Comparison of ENCODE assay signal across 13 mouse cellular contexts in the genomic region with DNA sequence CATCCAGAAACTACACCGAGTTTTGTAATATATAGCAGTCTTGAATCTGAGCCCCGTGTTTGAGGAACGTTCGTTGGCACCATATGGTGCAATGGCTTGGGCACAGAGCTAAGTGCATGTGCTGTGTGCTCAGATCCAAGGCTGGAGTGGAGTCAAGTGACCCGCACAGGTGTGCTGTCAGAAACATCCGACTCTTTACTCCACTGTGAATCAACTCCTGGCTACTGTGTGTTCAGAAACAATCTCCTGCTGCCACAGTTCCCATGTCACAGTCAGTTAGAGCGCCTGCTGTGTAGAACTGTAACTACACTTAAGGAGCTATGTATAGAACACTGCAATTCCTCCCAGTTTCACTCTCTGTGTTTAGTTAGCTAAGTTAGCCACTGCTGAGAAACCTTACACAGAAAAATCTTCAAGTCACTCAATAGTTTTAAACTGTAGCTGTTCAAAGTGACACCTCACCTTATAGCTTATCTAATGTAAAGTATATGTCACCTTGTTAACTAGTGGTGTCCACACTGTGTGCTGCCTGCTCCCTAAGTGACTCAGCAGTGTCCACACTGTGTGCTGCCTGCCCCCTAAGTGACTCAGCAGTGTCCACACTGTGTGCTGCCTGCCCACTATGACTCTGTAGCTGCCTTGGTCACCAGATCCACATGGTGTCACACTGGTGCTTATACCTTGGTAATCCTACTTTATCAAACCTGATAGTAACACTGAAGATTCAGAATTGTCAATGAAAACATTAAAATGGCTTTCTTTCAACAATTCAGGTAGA. TPM values are rescaled to one million over a fixed set of nuclear protein-coding genes. Genes with fewer than 3 reads are reported as not detected.
A peak's percentile ranks its signal among the peaks of the same experiment; 100 is the strongest.
DNase-seq lines count a peak whose midpoint lies in the region; ATAC-seq and TF ChIP-seq lines count a peak whose summit lies in the region.
"Had no signal": no experiment of that assay in that cellular context is flagged by ENCODE, and none has a peak within 500 bp of the region (broad histone marks: within the 10 kb centered on the region; RNA-seq: fewer than 3 reads in every experiment).

No protein-coding gene starts in this region.

- 74% methylated on average over 7 of the region's 7 CpGs for WGBS in embryonic facial prominence, embryonic 14.5 days
- WGBS in embryonic facial prominence, embryonic 10.5 days = 89% methylated on average over 7 of the region's 7 CpGs
- 29% methylated on average over 7 of the region's 7 CpGs for WGBS in liver, adult 2 months
- 80% methylated on average over 7 of the region's 7 CpGs for WGBS in stomach, embryonic 14.5 days

- H3K27ac ChIP-seq in embryonic facial prominence, embryonic 14.5 days (replicated peaks; ENCODE audit: low read depth, low read length) = no peak overlapping the region
- no peak overlapping the region for H3K27ac ChIP-seq in embryonic facial prominence, embryonic 10.5 days (replicated peaks)
- H3K27ac ChIP-seq in liver, adult 2 months (replicated peaks; ENCODE audit: insufficient read depth, low read depth, low read length) = no peak overlapping the region
- no peak overlapping the region for H3K27ac ChIP-seq in stomach, embryonic 14.5 days (ENCODE audit: low read length)
- H3K27ac ChIP-seq: embryonic facial prominence, embryonic 12.5 days; midbrain, embryonic 12.5 days had no signal

- H3K4me3 ChIP-seq in embryonic facial prominence, embryonic 14.5 days (ENCODE audit: low read depth, low read length) = no peak overlapping the region
- H3K4me3 ChIP-seq in embryonic facial prominence, embryonic 10.5 days = no peak overlapping the region
- no peak overlapping the region for H3K4me3 ChIP-seq in liver, adult 2 months (ENCODE audit: insufficient read depth, low read depth, low read length)
- no peak overlapping the region for H3K4me3 ChIP-seq in stomach, embryonic 14.5 days (ENCODE audit: low read depth, low read length)
- H3K4me3 ChIP-seq: embryonic facial prominence, embryonic 12.5 days; heart, embryonic 12.5 days; midbrain, embryonic 12.5 days had no signal

- no peaks in the 10 kb centered on the region for H3K9me3 ChIP-seq in embryonic facial prominence, embryonic 14.5 days (ENCODE audit: control insufficient read depth, low read length)
- no peaks in the 10 kb centered on the region for H3K9me3 ChIP-seq in embryonic facial prominence, embryonic 10.5 days
- H3K9me3 ChIP-seq in stomach, embryonic 14.5 days (ENCODE audit: control insufficient read depth, low read depth, low read length) = no peaks in the 10 kb centered on the region
- H3K9me3 ChIP-seq: embryonic facial prominence, embryonic 12.5 days; heart, embryonic 12.5 days; midbrain, embryonic 12.5 days had no signal

- no peak for TF ChIP-seq POLR2A in liver, adult 2 months (IDR thresholded peaks at IDR 0.05; ENCODE audit: extremely low read depth, insufficient read depth, low read length)

- no peak for DNase-seq in embryonic facial prominence, embryonic 14.5 days (ENCODE audit: low spot score)
- DNase-seq in embryonic facial prominence, embryonic 10.5 days (ENCODE audit: low spot score) = no peak
- peak; percentile 68 for DNase-seq in liver, adult 2 months (ENCODE audit: extremely low read depth, low read depth, low spot score)
- no peak for DNase-seq in liver
- DNase-seq in kidney, adult 11 months = no peak
- DNase-seq: B cell, adult 2 months; retina, postnatal 1 day had no signal

- no peak overlapping the region for H3K9ac ChIP-seq in embryonic facial prominence, embryonic 14.5 days (ENCODE audit: low read depth, low read length)
- no peak overlapping the region for H3K9ac ChIP-seq in liver, adult 2 months (ENCODE audit: low read depth, low read length)
- H3K9ac ChIP-seq in stomach, embryonic 14.5 days (replicated peaks; ENCODE audit: low read depth, low read length) = no peak overlapping the region
- H3K9ac ChIP-seq: embryonic facial prominence, embryonic 12.5 days; heart, embryonic 12.5 days; midbrain, embryonic 12.5 days had no signal

- peaks cover 31% of the 10 kb centered on the region for H3K4me1 ChIP-seq in embryonic facial prominence, embryonic 14.5 days (ENCODE audit: control insufficient read depth, insufficient read depth, low read length)
- H3K4me1 ChIP-seq in embryonic facial prominence, embryonic 10.5 days = peaks cover 14% of the 10 kb centered on the region
- peaks cover 6% of the 10 kb centered on the region for H3K4me1 ChIP-seq in liver, adult 2 months (ENCODE audit: control insufficient read depth, insufficient read depth, low read length)
- H3K4me1 ChIP-seq in stomach, embryonic 14.5 days (ENCODE audit: control insufficient read depth, insufficient read depth, low read length) = peaks cover 38% of the 10 kb centered on the region

- no peaks in the 10 kb centered on the region for H3K36me3 ChIP-seq in embryonic facial prominence, embryonic 14.5 days (ENCODE audit: control insufficient read depth, insufficient read depth, low read length)
- H3K36me3 ChIP-seq in embryonic facial prominence, embryonic 10.5 days (replicated peaks) = no peaks in the 10 kb centered on the region
- no peaks in the 10 kb centered on the region for H3K36me3 ChIP-seq in liver, adult 2 months (ENCODE audit: control insufficient read depth, insufficient read depth, low read length)
- H3K36me3 ChIP-seq in stomach, embryonic 14.5 days (ENCODE audit: control insufficient read depth, insufficient read depth, low read length) = no peaks in the 10 kb centered on the region
- H3K36me3 ChIP-seq: embryonic facial prominence, embryonic 12.5 days; heart, embryonic 12.5 days; midbrain, embryonic 12.5 days had no signal

- H3K27me3 ChIP-seq in embryonic facial prominence, embryonic 14.5 days (replicated peaks; ENCODE audit: control insufficient read depth, insufficient read depth, low read length) = no peaks in the 10 kb centered on the region
- H3K27me3 ChIP-seq in embryonic facial prominence, embryonic 10.5 days (replicated peaks; ENCODE audit: low read depth, poor library complexity, severe bottlenecking) = no peaks in the 10 kb centered on the region
- no peaks in the 10 kb centered on the region for H3K27me3 ChIP-seq in liver, adult 2 months (ENCODE audit: control insufficient read depth, insufficient read depth, low read length)
- no peaks in the 10 kb centered on the region for H3K27me3 ChIP-seq in stomach, embryonic 14.5 days (ENCODE audit: control insufficient read depth, insufficient read depth, low read length)
- H3K27me3 ChIP-seq: embryonic facial prominence, embryonic 12.5 days; heart, embryonic 12.5 days; midbrain, embryonic 12.5 days had no signal

- peaks cover 14% of the 10 kb centered on the region; the same call in 1 of the 2 replicates for H3K79me2 ChIP-seq in liver, adult 2 months (ENCODE audit: control insufficient read depth, insufficient read depth, low read length)

- 0 out of 2 replicates have a peak, but pooled peaks have one; percentile 39 for ATAC-seq in embryonic facial prominence, embryonic 14.5 days (ENCODE audit: low read depth)
- 0 out of 2 replicates have a peak, but pooled peaks have one; percentile 34 for ATAC-seq in erythroid progenitor cell, adult 5-6 weeks (replicated peaks; ENCODE audit: low FRiP score, poor library complexity, severe bottlenecking)
- peak; percentile 61; the same call in 1 of the 2 replicates for ATAC-seq in stomach, embryonic 14.5 days (ENCODE audit: insufficient number of reproducible peaks, insufficient read depth, low FRiP score, low read depth)
- no peak for ATAC-seq in activated CD4-positive, CD25-positive, alpha-beta regulatory T cell, adult 4 months

- no peak overlapping the region for H3K4me2 ChIP-seq in embryonic facial prominence, embryonic 14.5 days (ENCODE audit: low read depth, low read length)
- no peak overlapping the region for H3K4me2 ChIP-seq in stomach, embryonic 14.5 days (replicated peaks; ENCODE audit: low read depth, low read length)
- H3K4me2 ChIP-seq: embryonic facial prominence, embryonic 12.5 days; heart, embryonic 12.5 days; midbrain, embryonic 12.5 days had no signal

- TF ChIP-seq CTCF in liver, adult 2 months (IDR thresholded peaks at IDR 0.05; ENCODE audit: low read depth, low read length) = no peak

RNA-seq across cellular contexts. Expression of a gene that starts 32.7 kb away (rescaled TPM):
- polyA plus RNA-seq in embryonic facial prominence, embryonic 14.5 days (2014; fragmentation: Nextera tagmentation; extraction: Ambion mirVana) = 13.7 and 14.4 TPM in 2 replicates
- polyA plus RNA-seq in embryonic facial prominence, embryonic 10.5 days (2016; fragmentation: Nextera tagmentation; extraction: Ambion mirVana) = 11.7 and 12.7 TPM in 2 replicates
- total RNA-seq in liver, adult 2 months (2014; rRNA removed) = 5.4 and 6.0 TPM in 2 replicates
- polyA plus RNA-seq in liver, adult 2 months (2012; rRNA removed) = 1.9 and 2.0 TPM in 2 replicates
- 7.5 and 10.5 TPM in 2 replicates for total RNA-seq in erythroid progenitor cell, adult 5-6 weeks (2015; ENCODE audit: low replicate concordance)
- total RNA-seq in erythroid progenitor cell, adult 5-6 weeks (2017; ENCODE audit: low replicate concordance) = 13.1 and 13.2 TPM in 2 replicates
- polyA plus RNA-seq in stomach, embryonic 14.5 days (2014; fragmentation: Nextera tagmentation; extraction: Ambion mirVana) = 18.4 and 19.9 TPM in 2 replicates
- polyA plus RNA-seq in activated CD4-positive, CD25-positive, alpha-beta regulatory T cell, adult 4 months (2017; shearing (Covaris generic)) = 1 to 10 TPM; 1.9 to 3.3 TPM

RNA-seq across cellular contexts. Expression of a gene that starts 32.8 kb away (rescaled TPM):
- polyA plus RNA-seq in embryonic facial prominence, embryonic 14.5 days (2014; fragmentation: Nextera tagmentation; extraction: Ambion mirVana) = 552 and 561 TPM in 2 replicates
- polyA plus RNA-seq in embryonic facial prominence, embryonic 10.5 days (2016; fragmentation: Nextera tagmentation; extraction: Ambion mirVana) = 452 and 456 TPM in 2 replicates
- 314 and 385 TPM in 2 replicates for total RNA-seq in liver, adult 2 months (2014; rRNA removed)
- polyA plus RNA-seq in liver, adult 2 months (2012; rRNA removed) = 176 and 235 TPM in 2 replicates
- 253 and 262 TPM in 2 replicates for total RNA-seq in erythroid progenitor cell, adult 5-6 weeks (2015; ENCODE audit: low replicate concordance)
- 206 and 298 TPM in 2 replicates for total RNA-seq in erythroid progenitor cell, adult 5-6 weeks (2017; ENCODE audit: low replicate concordance)
- 482 and 488 TPM in 2 replicates for polyA plus RNA-seq in stomach, embryonic 14.5 days (2014; fragmentation: Nextera tagmentation; extraction: Ambion mirVana)
- polyA plus RNA-seq in activated CD4-positive, CD25-positive, alpha-beta regulatory T cell, adult 4 months (2017; shearing (Covaris generic)) = 100 to 1,000 TPM; 302 to 362 TPM
